Mouse (Mus musculus) liver, postnatal 0 days (tissue): ENCODE results near the gene B430306N03Rik. TPM values are rescaled to one million over a fixed set of nuclear protein-coding genes. Genes with fewer than 3 reads are reported as not detected.

Experiments
- ATAC-seq: fragments of 200-750 bp; cut with Nextera tagmentation; 2 replicates; pipeline ENCODE4 v1.8.0; 2017; ENCODE audit warnings: mild to moderate bottlenecking, moderate library complexity
- DNase-seq: peaks from one replicate; pipeline ENCODE4 v3.0.0-alpha.2; 2016
- H3K27ac ChIP-seq: fragments of 300-500 bp; sonication (generic); 2 replicates; pipeline ENCODE4 v1.5.1; 2014; ENCODE audit warnings: antibody characterized with exemption, moderate library complexity, mild to moderate bottlenecking, low read depth
- H3K27me3 ChIP-seq: fragments of 300-500 bp; sonication (generic); 2 replicates; pipeline ENCODE4 v1.6.1; 2014; ENCODE audit warnings: low read length, control low read depth, mixed read lengths; ENCODE audit not compliant: insufficient read depth
- H3K36me3 ChIP-seq: fragments of 300-500 bp; sonication (generic); replicated peaks from 2 replicates; pipeline ENCODE4 v1.6.1; 2014; ENCODE audit warnings: mild to moderate bottlenecking, control low read depth, low read length, moderate library complexity, mixed read lengths; ENCODE audit not compliant: insufficient read depth
- H3K4me1 ChIP-seq: fragments of 300-500 bp; sonication (generic); 2 replicates; pipeline ENCODE4 v1.6.1; 2014; ENCODE audit warnings: antibody characterized with exemption, mild to moderate bottlenecking, control low read depth; ENCODE audit not compliant: insufficient read depth
- H3K4me2 ChIP-seq: fragments of 300-500 bp; sonication (generic); 2 replicates; pipeline ENCODE4 v1.6.1; 2014; ENCODE audit warnings: low read depth, mild to moderate bottlenecking, low read length, moderate library complexity, mixed read lengths
- H3K4me3 ChIP-seq: fragments of 300-500 bp; sonication (generic); 2 replicates; pipeline ENCODE4 v1.5.1; 2014; ENCODE audit warnings: low read depth, low read length
- H3K9ac ChIP-seq: fragments of 300-500 bp; sonication (generic); replicated peaks from 2 replicates; pipeline ENCODE4 v1.6.1; 2014; ENCODE audit warnings: mild to moderate bottlenecking, moderate library complexity
- H3K9me3 ChIP-seq: fragments of 300-500 bp; sonication (generic); 2 replicates; pipeline ENCODE4 v1.6.1; 2016; ENCODE audit warnings: mild to moderate bottlenecking, control low read depth, low read length, mixed read lengths
- CTCF ChIP-seq: sonication (generic); IDR thresholded peaks from 2 replicates; pipeline ENCODE4 v1.5.1; 2016; ENCODE audit warnings: antibody characterized with exemption, low read depth
- EP300 ChIP-seq: IDR thresholded peaks from 2 replicates; pipeline ENCODE4 v1.6.1; 2016; ENCODE audit warnings: antibody characterized with exemption, low read depth, mild to moderate bottlenecking
- WGBS: fragments of 180-500 bp; shearing (Covaris S2); extraction: QIAGEN DNeasy Blood & Tissue Kit; methylation state at CpG from one replicate; pipeline ENCODE4 v1.1.7; 2014; ENCODE audit not compliant: insufficient replicate concordance; 5-methylcytosine and 5-hydroxymethylcytosine counted together
- polyA plus RNA-seq: library from polyadenylated mRNA; unstranded; fragments of >200 nt; fragmentation: Nextera tagmentation; extraction: Ambion mirVana; gene quantifications from 2 replicates; pipeline ENCODE4 v1.2.1, GENCODE M21; 2015

The B430306N03Rik gene
- polyA plus RNA-seq, 1 experiment from 2014 or later: 4.7 TPM

GRCm38 (mm10) chr17:48280943-48281738, 34.8 kb upstream of the B430306N03Rik start:
- peak overlapping the region; percentile 39 for H3K4me3 ChIP-seq
- DNase-seq (no peak), ATAC-seq (peak; percentile 54)
- TF ChIP-seq EP300 (no peak), CTCF (no peak)
- peaks cover 13% of the 10 kb centered on the region for H3K4me1 ChIP-seq
- peak overlapping the region; percentile 62 for H3K4me2 ChIP-seq
- no peak overlapping the region for H3K27ac ChIP-seq
- WGBS: 28% methylated on average over 18 of the region's 18 CpGs
- H3K27me3 ChIP-seq: no peaks in the 10 kb centered on the region
- H3K9me3 ChIP-seq: no peaks in the 10 kb centered on the region
- H3K9ac ChIP-seq: peak overlapping the region; percentile 51
- no peaks in the 10 kb centered on the region for H3K36me3 ChIP-seq

GRCm38 (mm10) chr17:48281739-48282085, 34.2 kb upstream of the B430306N03Rik start:
- no peak overlapping the region for H3K27ac ChIP-seq
- WGBS: 9% methylated on average over 3 of the region's 3 CpGs
- H3K4me2 ChIP-seq: peak overlapping the region; percentile 62
- peaks cover 13% of the 10 kb centered on the region for H3K4me1 ChIP-seq
- DNase-seq (no peak), ATAC-seq (peak; percentile 36)
- TF ChIP-seq EP300: no peak
- TF ChIP-seq CTCF: no peak
- no peaks in the 10 kb centered on the region for H3K36me3 ChIP-seq
- peak overlapping the region; percentile 39 for H3K4me3 ChIP-seq
- H3K9me3 ChIP-seq: no peaks in the 10 kb centered on the region
- H3K27me3 ChIP-seq: no peaks in the 10 kb centered on the region
- peak overlapping the region; percentile 51 for H3K9ac ChIP-seq

- no peaks in the 10 kb centered on the region for H3K9me3 ChIP-seq
- whole genome bisulfite sequencing: 0% methylated on average over 1 of the region's 1 CpGs
- no peak for DNase-seq
- H3K4me2 ChIP-seq: no peak overlapping the region
- TF ChIP-seq EP300: no peak
- TF ChIP-seq CTCF: peak; percentile 60
- H3K27me3 ChIP-seq: no peaks in the 10 kb centered on the region
- no peak overlapping the region for H3K9ac ChIP-seq
- H3K27ac ChIP-seq: no peak overlapping the region
- H3K36me3 ChIP-seq: no peaks in the 10 kb centered on the region
- H3K4me3 ChIP-seq: no peak overlapping the region
- ATAC-seq: no peak
- H3K4me1 ChIP-seq: 0 out of 2 replicates have a peak, but pooled peaks cover 2% of the 10 kb centered on the region
Observed at GRCm38 (mm10) chr17:48286765-48287164, 29.2 kb upstream of the B430306N03Rik start.

- no peaks in the 10 kb centered on the region for H3K9me3 ChIP-seq
- 0 out of 2 replicates have a peak, but pooled peaks cover 2% of the 10 kb centered on the region for H3K4me1 ChIP-seq
- no peak overlapping the region for H3K9ac ChIP-seq
- no peak overlapping the region for H3K4me2 ChIP-seq
- no peak for ATAC-seq
- DNase-seq: peak; percentile 53
- H3K4me3 ChIP-seq: no peak overlapping the region
- no peaks in the 10 kb centered on the region for H3K36me3 ChIP-seq
- H3K27me3 ChIP-seq: no peaks in the 10 kb centered on the region
- no peak overlapping the region for H3K27ac ChIP-seq
- WGBS: 55% methylated on average over 2 of the region's 2 CpGs
- TF ChIP-seq EP300: no peak
- TF ChIP-seq CTCF: peak; percentile 60
Observed at GRCm38 (mm10) chr17:48287276-48287675, 28.7 kb upstream of the B430306N03Rik start.

GRCm38 (mm10) chr17:48293500-48294194, 22.3 kb upstream of the B430306N03Rik start:
- no peak overlapping the region for H3K27ac ChIP-seq
- no peak overlapping the region for H3K4me2 ChIP-seq
- no peaks in the 10 kb centered on the region for H3K9me3 ChIP-seq
- no peak for DNase-seq
- WGBS: 53% methylated on average over 5 of the region's 5 CpGs
- H3K9ac ChIP-seq: no peak overlapping the region
- H3K27me3 ChIP-seq: no peaks in the 10 kb centered on the region
- 0 out of 2 replicates have a peak, but pooled peaks have one; percentile 15 for ATAC-seq
- peaks cover 8% of the 10 kb centered on the region; the same call in 1 of the 2 replicates for H3K4me1 ChIP-seq
- no peak for TF ChIP-seq EP300
- no peak for TF ChIP-seq CTCF
- no peak overlapping the region for H3K4me3 ChIP-seq
- no peaks in the 10 kb centered on the region for H3K36me3 ChIP-seq

GRCm38 (mm10) chr17:48299203-48299602, 16.7 kb upstream of the B430306N03Rik start, which contains the start of gene Treml2:
TSS of gene Treml2 (plus strand) at chr17:48299498.
- Histone ChIP-seq H3K4me3 (peak within 1 kb of the TSS; percentile 61), H3K9ac (peak within 1 kb of the TSS; percentile 67), H3K4me2 (peak within 1 kb of the TSS; percentile 80), H3K27ac (peak within 1 kb of the TSS; percentile 91), H3K36me3 (peaks cover 5% of the 10 kb centered on the region; the same call in 1 of the 2 replicates), H3K4me1 (peaks cover 31% of the 10 kb centered on the region), H3K27me3 (no peaks in the 10 kb centered on the region), H3K9me3 (no peaks in the 10 kb centered on the region)
- peak; percentile 80 for ATAC-seq
- TF ChIP-seq EP300: peak; percentile 43; the same call in 1 of the 2 replicates
- TF ChIP-seq CTCF: no peak
- peak; percentile 58 for DNase-seq
- whole genome bisulfite sequencing: 12% methylated on average over 2 of the region's 4 CpGs
